Mouse (Mus musculus): ENCODE results near the gene Gm17651. TPM values are rescaled to one million over a fixed set of nuclear protein-coding genes. Genes with fewer than 3 reads are reported as not detected.

Gene Gm17651
- not detected in 2 replicates for polyA plus RNA-seq (2015; fragmentation: Nextera tagmentation; extraction: Ambion mirVana)

GRCm38 (mm10) chr3:97674644-97675110, at the start of gene Gm17651:
TSS of gene Gm17651 (minus strand) at chr3:97674694.
- H3K36me3 ChIP-seq = peaks cover 26% of the 10 kb centered on the region
- H3K9ac ChIP-seq = no peak within 1 kb of the TSS
- H3K27ac ChIP-seq = no peak within 1 kb of the TSS
- no peaks in the 10 kb centered on the region for H3K9me3 ChIP-seq
- ATAC-seq (ENCODE audit: low FRiP score) = no peak
- no peak within 1 kb of the TSS for H3K4me2 ChIP-seq
- H3K27me3 ChIP-seq = no peaks in the 10 kb centered on the region
- H3K4me1 ChIP-seq (replicated peaks) = no peaks in the 10 kb centered on the region
- H3K4me3 ChIP-seq = no peak within 1 kb of the TSS
- WGBS = 91% methylated on average over 7 of the region's 7 CpGs

GRCm38 (mm10) chr3:97719116-97719515, 44.6 kb upstream of the Gm17651 start:
- no peaks in the 10 kb centered on the region for H3K4me1 ChIP-seq (replicated peaks)
- no peak overlapping the region for H3K9ac ChIP-seq
- H3K4me3 ChIP-seq = no peak overlapping the region
- 88% methylated on average over 9 of the region's 9 CpGs for WGBS
- H3K9me3 ChIP-seq = peaks cover 12% of the 10 kb centered on the region; the same call in 1 of the 2 replicates
- no peak for ATAC-seq (ENCODE audit: low FRiP score)
- no peaks in the 10 kb centered on the region for H3K27me3 ChIP-seq
- no peak overlapping the region for H3K4me2 ChIP-seq
- H3K27ac ChIP-seq = no peak overlapping the region
- peaks cover 70% of the 10 kb centered on the region for H3K36me3 ChIP-seq

- Histone ChIP-seq H3K27me3 (no peaks in the 10 kb centered on the region), H3K4me3 (no peak overlapping the region), H3K9me3 (no peaks in the 10 kb centered on the region), H3K4me2 (no peak overlapping the region), H3K4me1 (replicated peaks) (no peaks in the 10 kb centered on the region), H3K27ac (no peak overlapping the region), H3K36me3 (peaks cover 48% of the 10 kb centered on the region), H3K9ac (no peak overlapping the region)
- ATAC-seq (ENCODE audit: low FRiP score) = no peak
- 97% methylated on average over 1 of the region's 1 CpGs for WGBS
These were observed 41.4 kb upstream of the Gm17651 start for GRCm38 (mm10) chr3:97715922-97716321.

- H3K4me2 ChIP-seq = no peak overlapping the region
- WGBS = 58% methylated on average over 5 of the region's 5 CpGs
- ATAC-seq (ENCODE audit: low FRiP score) = no peak
- no peak overlapping the region for H3K9ac ChIP-seq
- H3K9me3 ChIP-seq = no peaks in the 10 kb centered on the region
- H3K4me3 ChIP-seq = no peak overlapping the region
- H3K36me3 ChIP-seq = peaks cover 37% of the 10 kb centered on the region
- H3K27ac ChIP-seq = no peak overlapping the region
- H3K27me3 ChIP-seq = no peaks in the 10 kb centered on the region
- no peaks in the 10 kb centered on the region for H3K4me1 ChIP-seq (replicated peaks)
These were observed 36.4 kb upstream of the Gm17651 start for GRCm38 (mm10) chr3:97710881-97711280.

- Histone ChIP-seq H3K27ac (no peak overlapping the region), H3K36me3 (peaks cover 29% of the 10 kb centered on the region), H3K27me3 (no peaks in the 10 kb centered on the region), H3K9ac (no peak overlapping the region), H3K9me3 (no peaks in the 10 kb centered on the region), H3K4me3 (no peak overlapping the region), H3K4me2 (no peak overlapping the region), H3K4me1 (replicated peaks) (no peaks in the 10 kb centered on the region)
- WGBS = 93% methylated on average over 11 of the region's 11 CpGs
- no peak for ATAC-seq (ENCODE audit: low FRiP score)
These were observed 35.6 kb upstream of the Gm17651 start for GRCm38 (mm10) chr3:97710134-97710533.

GRCm38 (mm10) chr3:97706561-97706960, 32.1 kb upstream of the Gm17651 start:
- H3K27ac ChIP-seq = no peak overlapping the region
- WGBS = 92% methylated on average over 4 of the region's 4 CpGs
- H3K9me3 ChIP-seq = no peaks in the 10 kb centered on the region
- ATAC-seq (ENCODE audit: low FRiP score) = no peak
- no peak overlapping the region for H3K4me3 ChIP-seq
- H3K9ac ChIP-seq = no peak overlapping the region
- no peak overlapping the region for H3K4me2 ChIP-seq
- no peaks in the 10 kb centered on the region for H3K4me1 ChIP-seq (replicated peaks)
- H3K27me3 ChIP-seq = no peaks in the 10 kb centered on the region
- H3K36me3 ChIP-seq = peaks cover 36% of the 10 kb centered on the region

GRCm38 (mm10) chr3:97705508-97705907, 31.0 kb upstream of the Gm17651 start:
- ATAC-seq (ENCODE audit: low FRiP score) = no peak
- no peak overlapping the region for H3K27ac ChIP-seq
- no peaks in the 10 kb centered on the region for H3K27me3 ChIP-seq
- H3K9me3 ChIP-seq = no peaks in the 10 kb centered on the region
- H3K4me3 ChIP-seq = no peak overlapping the region
- H3K36me3 ChIP-seq = peaks cover 46% of the 10 kb centered on the region
- WGBS = 91% methylated on average over 3 of the region's 3 CpGs
- H3K9ac ChIP-seq = no peak overlapping the region
- H3K4me1 ChIP-seq (replicated peaks) = no peaks in the 10 kb centered on the region
- H3K4me2 ChIP-seq = no peak overlapping the region

DNA sequence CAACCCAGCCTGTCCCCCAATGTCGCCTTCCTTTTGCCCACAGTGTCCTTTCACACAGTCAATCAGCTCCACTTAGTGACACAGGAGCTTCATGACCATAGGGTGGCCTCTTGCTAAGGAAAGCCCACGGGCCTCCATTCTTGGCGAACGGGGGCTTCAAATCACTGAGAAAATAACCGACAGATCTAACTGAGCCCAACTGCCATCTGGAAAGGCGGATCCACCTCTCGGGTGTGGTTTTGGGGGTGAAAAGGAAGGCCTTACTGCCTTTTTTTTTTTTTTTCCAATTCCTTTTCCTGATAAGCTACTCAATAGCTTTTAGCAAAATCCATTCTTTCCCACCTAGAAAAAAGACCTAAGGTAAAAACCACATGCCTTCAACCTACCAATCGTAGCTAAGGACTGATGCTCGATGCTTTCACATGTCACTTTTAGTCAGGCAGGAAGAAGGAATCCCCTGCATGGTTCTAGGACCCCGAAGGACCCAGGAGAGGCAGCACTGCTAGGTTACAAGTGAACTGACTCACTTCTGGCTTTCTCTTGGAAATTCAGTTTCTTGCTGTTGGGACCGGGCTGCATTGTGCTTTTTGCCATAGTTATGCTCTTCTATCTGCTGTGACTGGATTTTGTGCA, 28.1 kb upstream of the Gm17651 start:
- H3K27me3 ChIP-seq = no peaks in the 10 kb centered on the region
- H3K4me1 ChIP-seq (replicated peaks) = no peaks in the 10 kb centered on the region
- H3K9ac ChIP-seq = no peak overlapping the region
- 95% methylated on average over 11 of the region's 11 CpGs for WGBS
- H3K4me2 ChIP-seq = no peak overlapping the region
- no peaks in the 10 kb centered on the region for H3K9me3 ChIP-seq
- H3K27ac ChIP-seq = no peak overlapping the region
- no peak overlapping the region for H3K4me3 ChIP-seq
- peaks cover 55% of the 10 kb centered on the region for H3K36me3 ChIP-seq
- ATAC-seq (ENCODE audit: low FRiP score) = no peak

DNA sequence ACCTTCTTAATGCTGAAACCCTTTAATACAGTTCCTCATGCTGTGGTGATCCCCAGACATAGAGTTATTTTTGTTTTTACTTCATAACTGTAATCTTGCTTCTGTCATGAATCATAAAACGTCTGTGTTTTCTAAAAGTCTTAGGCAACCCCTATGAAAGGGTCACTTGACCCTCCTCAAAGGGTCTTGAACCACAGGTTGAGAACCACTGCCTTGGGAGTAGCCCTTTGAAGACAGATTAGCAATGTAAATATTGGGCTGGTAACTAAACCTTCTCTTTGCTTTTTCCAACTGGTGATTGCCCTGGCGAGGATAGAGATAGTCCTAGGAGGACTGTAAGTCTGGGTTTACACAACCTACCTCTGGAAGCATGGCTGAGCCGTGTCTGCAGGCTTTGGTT, 26.7 kb upstream of the Gm17651 start:
- H3K36me3 ChIP-seq = peaks cover 53% of the 10 kb centered on the region
- ATAC-seq (ENCODE audit: low FRiP score) = no peak

GRCm38 (mm10) chr3:97699061-97699460, 24.6 kb upstream of the Gm17651 start:
- no peak overlapping the region for H3K4me2 ChIP-seq
- no peak overlapping the region for H3K9ac ChIP-seq
- no peak overlapping the region for H3K27ac ChIP-seq
- no peak overlapping the region for H3K4me3 ChIP-seq
- no peak for ATAC-seq (ENCODE audit: low FRiP score)
- no peaks in the 10 kb centered on the region for H3K4me1 ChIP-seq (replicated peaks)
- H3K9me3 ChIP-seq = no peaks in the 10 kb centered on the region
- H3K27me3 ChIP-seq = no peaks in the 10 kb centered on the region; the same call in 1 of the 2 replicates
- 81% methylated on average over 3 of the region's 3 CpGs for WGBS
- H3K36me3 ChIP-seq = peaks cover 72% of the 10 kb centered on the region

More for the DNA sequence above, 26.7 kb upstream of the Gm17651 start:
- H3K27me3 ChIP-seq = no peaks in the 10 kb centered on the region
- H3K9ac ChIP-seq = no peak overlapping the region
- no peaks in the 10 kb centered on the region for H3K9me3 ChIP-seq
- no peak overlapping the region for H3K4me2 ChIP-seq
- no peaks in the 10 kb centered on the region for H3K4me1 ChIP-seq (replicated peaks)
- no peak overlapping the region for H3K27ac ChIP-seq
- no peak overlapping the region for H3K4me3 ChIP-seq
- 74% methylated on average over 3 of the region's 3 CpGs for WGBS

DNA sequence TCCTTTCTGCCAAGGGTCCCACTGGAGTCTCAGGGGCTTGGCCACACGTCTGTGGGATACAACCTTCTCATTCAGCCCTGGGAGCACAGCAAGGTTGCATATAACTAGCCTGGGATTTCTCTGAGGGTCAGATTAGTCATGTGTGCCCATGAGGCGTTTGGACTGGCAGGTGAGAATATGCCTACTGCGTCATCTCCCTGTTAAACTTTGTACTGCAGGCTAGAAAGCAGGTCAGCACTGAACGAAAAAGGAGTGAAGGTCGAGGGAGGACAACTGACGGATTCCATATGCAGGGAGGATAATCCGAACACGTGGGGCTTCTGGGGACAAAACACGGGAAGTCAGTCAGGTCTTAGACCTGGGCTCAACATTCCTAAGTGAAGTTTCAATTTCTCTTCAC, 22.8 kb upstream of the Gm17651 start:
- Histone ChIP-seq H3K4me2 (no peak overlapping the region), H3K4me1 (replicated peaks) (no peaks in the 10 kb centered on the region), H3K4me3 (no peak overlapping the region), H3K9me3 (no peaks in the 10 kb centered on the region), H3K27me3 (peaks cover 3% of the 10 kb centered on the region; the same call in 1 of the 2 replicates), H3K9ac (no peak overlapping the region), H3K27ac (no peak overlapping the region), H3K36me3 (peaks cover 76% of the 10 kb centered on the region)
- ATAC-seq (ENCODE audit: low FRiP score) = no peak
- 88% methylated on average over 9 of the region's 9 CpGs for WGBS

DNA sequence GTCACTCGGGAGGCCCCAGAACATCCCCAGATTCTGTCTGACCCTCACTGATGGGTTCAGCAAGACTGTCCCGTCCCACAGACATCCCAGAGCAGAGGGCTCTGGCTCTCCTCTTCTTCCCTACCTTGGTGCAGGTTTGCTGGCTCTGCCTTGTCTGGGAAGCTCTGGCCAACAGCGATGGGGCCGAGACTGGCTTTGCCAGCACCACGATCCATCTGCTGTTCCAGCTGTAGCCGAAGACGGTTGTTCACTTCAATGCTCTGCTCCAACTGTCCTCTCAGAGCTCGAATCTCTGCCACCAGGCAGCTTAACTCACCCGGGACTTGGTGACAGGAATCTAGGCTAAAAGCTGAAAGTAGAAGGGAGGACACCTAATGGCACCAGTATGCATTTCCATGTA, 22.4 kb upstream of the Gm17651 start:
- no peaks in the 10 kb centered on the region for H3K4me1 ChIP-seq (replicated peaks)
- peaks cover 73% of the 10 kb centered on the region for H3K36me3 ChIP-seq
- no peak overlapping the region for H3K4me3 ChIP-seq
- no peak overlapping the region for H3K4me2 ChIP-seq
- no peak overlapping the region for H3K9ac ChIP-seq
- WGBS = 87% methylated on average over 9 of the region's 9 CpGs
- H3K27me3 ChIP-seq = peaks cover 3% of the 10 kb centered on the region; the same call in 1 of the 2 replicates
- no peaks in the 10 kb centered on the region for H3K9me3 ChIP-seq
- ATAC-seq (ENCODE audit: low FRiP score) = no peak
- H3K27ac ChIP-seq = no peak overlapping the region

GRCm38 (mm10) chr3:97693806-97694205, 19.3 kb upstream of the Gm17651 start:
- H3K4me1 ChIP-seq (replicated peaks) = peaks cover 4% of the 10 kb centered on the region; the same call in 1 of the 2 replicates
- H3K36me3 ChIP-seq = peaks cover 73% of the 10 kb centered on the region
- no peak for ATAC-seq (ENCODE audit: low FRiP score)
- no peak overlapping the region for H3K4me3 ChIP-seq
- no peak overlapping the region for H3K27ac ChIP-seq
- H3K27me3 ChIP-seq = peaks cover 3% of the 10 kb centered on the region; the same call in 1 of the 2 replicates
- H3K9me3 ChIP-seq = no peaks in the 10 kb centered on the region
- 88% methylated on average over 6 of the region's 6 CpGs for WGBS
- no peak overlapping the region for H3K4me2 ChIP-seq
- H3K9ac ChIP-seq = no peak overlapping the region

All from hindbrain, embryonic 13.5 days (tissue).